Mouse (Mus musculus): Measurements from ENCODE around the gene Eftud2. TPM values are rescaled to one million over a fixed set of nuclear protein-coding genes. Genes with fewer than 3 reads are reported as not detected.

Eftud2 gene
- total RNA-seq, 2 experiments from 2014 or later = 123 to 135 TPM

DNA sequence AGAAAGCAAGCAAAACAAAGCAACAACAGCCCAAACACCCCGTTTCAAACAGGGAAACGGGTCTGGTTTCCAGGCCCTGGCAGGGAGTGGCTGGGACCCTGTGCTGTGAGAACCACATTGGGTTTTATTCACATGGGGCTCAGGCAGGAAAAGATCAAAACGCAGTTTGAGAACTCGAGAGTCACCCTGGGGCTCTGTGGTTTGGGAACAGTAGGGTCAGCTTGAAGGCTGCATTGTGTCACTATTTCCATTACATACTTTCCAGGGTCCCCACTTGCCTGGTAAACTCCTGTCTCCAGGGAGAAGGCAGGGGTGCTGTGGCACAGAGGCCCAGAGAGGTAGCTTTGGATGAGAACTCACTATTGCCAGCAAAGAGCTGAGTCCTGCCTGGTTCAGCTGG, 53.7 kb downstream of the Eftud2 start:
- intact Hi-C loops (cut with DNase I) = no loop called here
- no peak for DNase-seq (ENCODE audit: low spot score in 2 of 2)

DNA sequence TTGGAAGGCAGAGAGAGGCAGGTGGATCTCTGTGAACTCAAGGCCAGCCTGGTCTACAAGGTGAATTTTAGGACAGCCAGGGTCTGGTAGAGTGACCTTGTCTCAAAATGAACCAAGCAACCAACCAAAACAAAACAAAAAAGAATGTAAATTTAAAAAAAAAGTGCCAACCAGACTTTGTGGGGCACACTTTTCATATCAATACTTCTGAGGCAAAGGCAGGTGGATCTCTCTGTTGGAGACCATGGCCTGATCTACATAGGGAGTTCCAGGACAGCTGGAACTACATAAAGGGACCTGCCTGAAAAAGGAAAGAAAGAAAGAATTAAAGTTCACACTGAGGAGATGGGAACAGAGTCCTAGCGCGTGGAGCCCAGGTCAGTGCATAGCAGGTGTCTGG, 54.3 kb downstream of the Eftud2 start:
- intact Hi-C loops (cut with DNase I) = no loop called here
- no peak for DNase-seq (ENCODE audit: low spot score in 2 of 2)

DNA sequence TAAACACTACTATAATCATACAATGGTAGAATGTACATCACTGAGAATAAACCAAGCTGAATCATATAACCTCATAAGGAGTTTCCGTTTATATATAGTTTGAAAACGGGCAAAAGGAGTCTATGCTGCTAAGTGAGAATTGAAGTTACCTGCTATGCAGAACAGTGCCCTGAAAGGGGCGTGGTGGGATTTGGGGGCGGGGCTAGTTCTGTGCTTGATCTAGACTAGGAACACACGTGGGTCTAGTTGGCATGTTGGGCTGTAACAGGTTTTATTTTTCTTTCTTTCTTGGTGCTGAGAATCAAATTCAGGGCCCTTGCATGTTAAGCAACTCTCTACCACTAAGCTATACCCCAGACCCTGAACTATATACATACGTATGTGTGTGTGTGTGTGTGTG, 59.6 kb downstream of the Eftud2 start:
- intact Hi-C loops (cut with DNase I) = no loop called here
- no peak for DNase-seq (ENCODE audit: low spot score in 2 of 2)

DNA sequence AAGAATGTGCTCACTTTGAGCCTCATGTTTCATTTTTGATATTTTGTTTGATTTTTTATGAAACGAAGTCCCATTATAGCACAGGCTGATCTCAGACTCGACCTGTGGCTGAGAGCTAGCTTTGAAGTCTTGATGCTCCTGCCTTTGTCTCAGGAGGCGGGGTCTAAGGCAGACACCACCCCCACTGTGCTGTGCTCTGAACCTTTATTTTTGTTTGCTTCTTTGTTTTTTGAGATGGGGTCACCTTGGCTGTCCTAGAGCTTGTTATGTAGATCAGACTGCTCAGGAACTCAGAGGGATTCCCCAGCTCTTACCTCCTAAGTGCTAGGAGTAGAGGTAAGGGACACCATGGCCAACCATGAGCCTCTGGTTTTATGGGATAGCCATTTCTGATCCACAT, 60.4 kb downstream of the Eftud2 start:
- DNase-seq (ENCODE audit: low spot score in 2 of 2) = no peak

DNA sequence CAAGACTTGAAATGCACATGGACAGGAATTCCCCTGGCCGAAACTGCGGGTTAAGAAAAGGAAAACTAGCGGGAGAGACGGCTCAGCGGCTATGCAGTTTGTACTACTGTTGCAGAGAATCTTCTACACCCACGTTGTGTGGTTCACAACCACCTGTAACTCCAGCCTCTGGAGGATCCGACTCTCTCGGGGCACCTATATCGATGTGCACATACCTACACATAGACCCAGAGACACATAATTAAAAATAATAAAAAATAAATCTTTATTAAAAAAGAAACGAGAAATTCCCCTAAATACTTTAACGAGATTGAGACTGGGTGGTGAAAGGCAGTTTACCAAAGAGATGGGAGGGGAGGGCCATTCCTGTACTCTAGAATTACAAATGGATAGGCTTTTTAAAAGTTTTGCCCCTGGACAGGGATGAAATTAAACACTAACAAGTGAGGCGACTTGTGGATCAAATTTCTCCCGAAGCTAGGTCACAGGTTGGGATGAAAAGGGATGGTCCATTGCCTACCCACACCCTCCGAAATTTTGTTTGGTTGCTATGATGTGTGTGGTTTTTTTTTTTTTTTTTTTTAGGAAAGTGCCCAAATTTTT, 60.9 kb downstream of the Eftud2 start:
- intact Hi-C loops (cut with DNase I) = loop anchor here (5.0 kb wide), 1 partner anchor 43 kb away; no protein-coding TSS in a partner anchor
- DNase-seq (ENCODE audit: low spot score in 2 of 2) = no peak

More for the DNA sequence above, 60.4 kb downstream of the Eftud2 start:
- intact Hi-C loops (cut with DNase I) = no loop called here

DNA sequence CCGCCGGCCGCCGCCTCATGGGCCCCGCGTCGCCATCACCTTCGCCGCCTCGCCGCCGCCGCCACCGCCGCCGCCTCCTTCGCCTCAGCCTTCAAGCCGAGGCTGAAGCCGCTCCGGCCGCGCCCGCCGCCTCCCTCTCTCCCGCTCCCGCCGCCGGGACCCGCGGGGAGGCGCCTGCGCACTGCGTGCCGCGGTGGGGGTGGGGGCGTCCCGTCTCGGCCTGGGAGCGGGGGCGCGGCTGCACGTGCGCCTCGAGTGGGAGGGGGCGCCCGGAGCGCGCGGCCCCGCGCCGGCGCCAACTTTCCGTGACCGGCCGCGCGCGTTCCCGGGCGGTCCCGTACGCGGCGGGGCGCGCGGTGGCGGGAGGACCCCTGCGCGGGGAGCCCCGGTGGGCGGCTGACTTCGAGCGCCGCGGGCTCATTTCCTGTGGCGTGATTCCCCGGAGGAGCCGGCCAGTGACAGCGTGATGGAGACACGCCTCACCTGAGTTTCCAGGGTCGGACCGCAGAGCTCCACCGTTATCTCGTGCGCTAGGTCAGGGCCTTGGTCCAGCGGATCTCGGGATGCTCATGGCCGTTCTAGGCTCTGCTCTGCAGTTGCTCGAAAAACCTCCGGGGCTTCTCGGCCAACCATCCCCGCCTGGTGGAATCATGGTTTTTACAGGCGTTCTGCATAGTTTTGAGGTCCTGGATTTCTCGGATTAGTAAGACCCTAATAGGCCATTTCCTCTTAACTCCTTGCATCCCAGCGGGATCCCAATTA, 61.6 kb downstream of the Eftud2 start, which contains the start of gene Gjc1:
Gjc1 (minus strand) TSS at position 680 of the 762 bp plus-strand sequence.
- DNase-seq (ENCODE audit: low spot score in 2 of 2) = peak; percentile 32 to 48
- intact Hi-C loops (cut with DNase I) = loop anchor here (5.0 kb wide), 1 partner anchor 42 kb away; no protein-coding TSS in a partner anchor

DNA sequence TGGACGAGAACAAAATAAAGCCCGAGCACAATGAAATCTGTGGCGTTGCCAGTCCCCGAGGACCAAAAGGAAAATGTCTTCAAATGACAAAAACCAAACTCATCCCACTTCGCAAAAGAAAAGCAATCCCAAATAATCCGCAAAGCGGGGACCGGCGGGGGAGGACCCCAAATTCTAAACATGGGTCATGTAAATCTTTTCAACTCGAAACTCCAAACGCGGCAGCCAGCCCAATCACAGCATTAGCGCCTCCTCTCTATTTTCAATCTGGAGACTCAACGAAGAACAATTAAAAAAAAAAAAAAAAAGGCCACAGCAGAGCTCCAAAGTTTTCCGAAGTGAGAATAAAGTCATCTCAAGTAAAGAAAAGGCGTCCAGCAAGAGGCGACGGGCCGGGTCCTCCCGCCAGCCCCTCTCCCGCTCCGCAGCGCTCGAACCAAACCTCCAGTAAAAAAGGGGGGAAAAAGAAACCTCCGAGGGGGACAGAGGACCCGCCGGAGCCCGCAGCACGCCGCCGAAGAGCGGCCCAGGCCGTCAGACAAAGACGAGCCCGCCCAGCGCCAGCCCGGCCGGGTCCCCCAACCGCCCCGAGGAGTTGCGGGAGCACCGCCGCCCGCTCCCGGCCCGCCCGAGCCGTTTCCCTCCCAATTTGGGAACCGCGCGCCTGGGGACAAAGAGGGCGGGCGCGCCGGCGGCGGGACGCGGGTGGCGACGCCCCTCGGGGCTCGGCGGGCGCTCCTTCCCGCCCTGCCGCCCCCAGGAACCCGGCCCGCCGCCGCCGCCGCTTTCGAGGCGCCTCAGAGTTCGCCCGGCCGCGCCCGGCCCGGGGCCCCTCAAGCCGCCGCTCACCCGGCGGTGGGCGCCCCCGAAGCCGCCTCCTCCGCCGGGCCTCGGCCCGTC, 62.4 kb downstream of the Eftud2 start:
- intact Hi-C loops (cut with DNase I) = loop anchor here (5.0 kb wide), 1 partner anchor 41 kb away; no protein-coding TSS in a partner anchor
- DNase-seq (ENCODE audit: low spot score in 2 of 2) = peak in 1 of 2 experiments; percentile 12

DNA sequence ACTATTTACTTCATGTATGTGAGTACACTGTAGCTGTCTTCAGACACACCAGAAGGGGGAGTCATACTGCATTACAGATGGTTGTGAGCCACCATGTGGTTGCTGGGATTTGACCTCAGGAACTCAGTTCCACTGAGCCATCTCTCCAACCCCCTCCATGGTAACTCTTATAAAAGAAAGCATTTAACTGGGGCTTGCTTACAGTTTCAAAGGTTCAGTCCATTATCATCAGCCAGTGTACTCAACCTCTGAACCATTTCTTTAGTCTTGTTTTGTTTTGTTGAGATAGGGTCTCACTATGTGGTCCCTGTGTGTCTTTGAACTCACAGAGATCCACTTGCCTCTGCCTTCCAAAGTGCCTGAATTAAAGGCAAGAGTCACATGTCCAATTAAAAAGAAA, 65.9 kb downstream of the Eftud2 start:
- intact Hi-C loops (cut with DNase I) = loop anchor here (5.0 kb wide), 1 partner anchor 38 kb away; no protein-coding TSS in a partner anchor
- DNase-seq (ENCODE audit: low spot score in 2 of 2) = no peak

DNA sequence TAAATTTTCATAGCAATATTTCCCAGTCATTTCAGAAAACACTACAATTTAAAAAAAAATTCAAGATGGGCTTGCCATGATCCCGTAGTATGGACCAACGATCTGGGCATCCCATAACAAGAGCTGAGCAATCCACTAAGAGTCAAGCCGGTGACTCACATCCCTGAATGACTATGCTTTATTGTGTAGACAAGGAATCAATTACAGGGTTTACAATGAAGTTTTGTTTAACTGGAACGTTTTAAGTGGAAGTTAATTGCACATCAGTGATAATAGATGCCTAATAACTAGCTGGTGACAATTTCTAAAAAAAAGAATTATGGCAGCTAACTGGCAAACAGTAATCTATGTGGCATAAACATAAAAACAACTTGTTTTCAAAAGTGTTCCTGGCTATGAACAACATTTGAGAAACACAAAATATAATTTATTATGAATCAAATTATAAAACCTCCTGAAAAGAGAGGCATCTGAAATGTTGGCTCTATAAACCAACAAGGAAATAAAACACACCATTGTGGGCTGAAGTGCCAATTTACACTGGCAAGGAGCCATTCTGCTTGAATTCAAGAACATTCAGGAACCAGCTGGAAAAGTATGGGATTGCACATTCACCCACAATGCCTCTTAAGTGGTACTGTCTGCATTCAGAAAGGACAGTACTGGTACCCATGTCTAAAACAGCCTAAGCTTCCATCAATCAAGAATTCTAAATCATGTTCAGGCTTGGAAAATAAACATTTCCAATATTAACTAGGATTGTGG, 69.9 kb downstream of the Eftud2 start:
- no peak for DNase-seq (ENCODE audit: low spot score in 2 of 2)
- intact Hi-C loops (cut with DNase I) = no loop called here

DNA sequence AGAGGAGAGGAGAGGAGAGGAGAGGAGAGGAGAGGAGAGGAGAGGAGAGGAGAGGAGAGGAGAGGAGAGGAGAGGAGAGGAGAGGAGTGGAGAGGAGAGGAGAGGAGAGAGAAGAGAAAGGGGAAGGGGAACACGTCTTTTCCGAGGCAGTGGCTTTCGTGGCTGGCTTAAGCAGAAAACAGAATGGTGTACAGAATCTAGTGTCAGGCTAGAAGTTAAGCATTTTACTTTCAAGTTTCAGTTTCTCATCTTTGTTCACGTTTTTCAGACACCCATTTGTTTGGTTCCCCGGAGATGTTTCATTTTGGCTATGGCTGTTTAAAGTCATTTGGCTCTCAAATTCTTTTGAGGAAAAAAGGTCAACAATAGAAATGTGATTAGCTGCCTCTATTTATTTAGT, 72.5 kb downstream of the Eftud2 start:
- intact Hi-C loops (cut with DNase I) = no loop called here
- no peak for DNase-seq (ENCODE audit: low spot score in 2 of 2)

DNA sequence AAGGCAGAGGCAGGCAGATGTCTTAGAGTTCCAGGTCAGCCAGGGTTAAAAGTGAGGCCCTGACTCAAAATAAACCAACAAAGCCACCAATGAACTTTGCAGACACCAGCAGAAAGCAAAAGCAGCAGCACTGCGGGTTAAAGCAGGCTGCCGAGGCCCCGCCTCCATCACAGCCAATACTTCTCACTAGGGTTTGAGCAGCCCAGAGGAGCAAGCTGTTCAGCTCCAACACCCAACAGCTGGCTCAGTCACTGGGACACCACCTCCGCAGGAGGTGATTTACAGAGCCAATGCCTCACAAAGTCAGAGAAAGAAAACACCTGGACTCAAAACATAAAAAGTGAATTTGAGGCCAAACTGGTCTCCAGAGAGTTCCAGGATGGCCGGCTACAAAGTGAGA, 77.3 kb downstream of the Eftud2 start:
- no peak for DNase-seq (ENCODE audit: low spot score in 2 of 2)
- intact Hi-C loops (cut with DNase I) = no loop called here

DNA sequence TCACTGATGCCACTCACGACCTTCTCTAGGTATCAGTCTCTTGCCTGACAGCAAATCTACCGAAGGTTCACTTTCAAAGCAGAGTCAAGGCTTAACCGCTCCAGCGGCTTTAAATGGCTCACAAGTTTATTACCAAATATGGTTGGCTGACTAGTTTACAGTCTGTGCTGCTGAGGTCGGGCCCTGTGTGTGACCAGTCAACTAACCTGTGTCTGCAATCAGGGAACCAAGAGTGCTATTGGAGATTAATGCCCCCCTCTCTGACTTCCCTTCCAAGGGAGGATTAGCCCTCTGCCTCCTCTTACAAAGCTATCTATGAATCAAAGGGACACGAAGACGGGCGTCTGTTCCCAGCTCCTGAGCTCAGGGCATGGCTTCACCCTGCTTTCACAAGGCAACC, 86.6 kb downstream of the Eftud2 start:
- DNase-seq (ENCODE audit: low spot score in 2 of 2) = no peak

DNA sequence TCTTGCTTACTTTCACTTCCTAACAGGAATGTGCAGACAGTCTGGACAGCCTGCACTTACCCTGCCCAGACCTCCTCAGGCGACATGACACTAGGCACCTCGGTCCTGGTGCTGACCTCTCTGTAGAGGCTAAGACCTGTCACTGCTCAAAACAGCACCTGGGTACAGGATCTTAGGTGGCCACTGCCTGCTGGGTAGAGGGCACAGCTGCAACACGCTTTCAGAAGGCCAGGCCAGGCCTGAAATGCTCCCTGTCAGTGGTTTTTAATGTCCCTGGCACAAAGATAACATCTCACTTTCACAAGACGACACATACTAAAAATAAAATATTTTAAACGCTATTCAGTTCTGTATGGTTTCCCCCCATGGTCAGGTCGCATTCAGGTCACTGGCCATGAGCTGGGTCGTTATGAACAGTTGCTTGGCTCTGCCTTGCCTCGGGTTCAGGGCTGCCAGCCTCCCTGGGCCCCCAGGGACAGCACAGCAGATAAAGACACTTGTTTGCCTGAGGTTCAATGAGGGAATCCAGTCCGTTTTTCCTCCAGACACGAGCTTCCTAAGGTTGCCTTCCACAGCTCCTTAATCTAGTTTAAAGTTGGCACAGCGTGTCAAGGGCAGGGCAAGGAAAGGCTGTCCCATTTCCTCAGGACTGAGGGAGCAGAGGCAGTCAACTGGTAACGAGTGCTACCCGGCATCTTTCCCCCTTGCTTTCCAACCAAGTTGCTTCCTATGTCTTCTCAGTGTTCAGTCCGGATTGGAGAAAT, 88.9 kb downstream of the Eftud2 start:
- DNase-seq (ENCODE audit: low spot score in 2 of 2) = no peak
- intact Hi-C loops (cut with DNase I) = no loop called here

More for the DNA sequence above, 86.6 kb downstream of the Eftud2 start:
- intact Hi-C loops (cut with DNase I) = no loop called here

Other genes with a start within 250 kb of the Eftud2 start
- gene Meioc, start 217.3 kb downstream of the Eftud2 start, total RNA-seq (2021) = not detected
- gene Ccdc43, start 183.2 kb downstream of the Eftud2 start, total RNA-seq (2021) = 10 to 100 TPM; 25.9 to 27.0 TPM
- 100 to 1,000 TPM; 129 to 139 TPM for gene Adam11, start 119.5 kb downstream of the Eftud2 start, total RNA-seq (2021)
- gene Gjc1, start 61.3 kb downstream of the Eftud2 start, total RNA-seq (2021) = 1 to 10 TPM; 6.0 to 7.5 TPM
- 1 to 10 TPM; 4.7 to 5.3 TPM for gene Higd1b, start 45.1 kb downstream of the Eftud2 start, total RNA-seq (2021)
- gene Ccdc103, start 219 bp upstream of the Eftud2 start, total RNA-seq (2021) = 1 to 10 TPM; 2.0 to 3.6 TPM
- under 1 TPM in 1 of 2 experiments, not detected in 1; 0.20 TPM for gene Fam187a, start 4.2 kb upstream of the Eftud2 start, total RNA-seq (2021)
- 100 to 1,000 TPM; 127 TPM for gene Gfap, start 19.9 kb upstream of the Eftud2 start, total RNA-seq (2021)
- under 1 TPM; 0.16 to 0.44 TPM for gene Kif18b, start 44.1 kb upstream of the Eftud2 start, total RNA-seq (2021)
- 10 to 100 TPM; 15.1 to 15.6 TPM for gene C1ql1, start 65.7 kb upstream of the Eftud2 start, total RNA-seq (2021)
- gene Nmt1, start 147.2 kb upstream of the Eftud2 start, total RNA-seq (2021) = 100 to 1,000 TPM; 126 to 127 TPM
- 10 to 100 TPM; 49.7 to 55.1 TPM for gene Dcakd, start 147.3 kb upstream of the Eftud2 start, total RNA-seq (2021)
- gene Plcd3, start 220.7 kb upstream of the Eftud2 start, total RNA-seq (2021) = 10 to 100 TPM; 16.1 to 19.3 TPM
- 10 to 100 TPM; 72.3 to 80.3 TPM for gene Acbd4, start 220.7 kb upstream of the Eftud2 start, total RNA-seq (2021)
- 10 to 100 TPM; 42.8 to 51.6 TPM for gene Hexim1, start 235.2 kb upstream of the Eftud2 start, total RNA-seq (2021)

All from left cerebral cortex, postnatal 36 days (tissue).